Mouse (Mus musculus) stomach, embryonic 16.5 days (tissue): ENCODE measurements around the gene Tacc3. TPM values are rescaled to one million over a fixed set of nuclear protein-coding genes. Genes with fewer than 3 reads are reported as not detected.

Experiments
- ATAC-seq: fragments of 200-750 bp; cut with Nextera tagmentation; 2 replicates; pipeline ENCODE4 v1.8.0; 2017; ENCODE audit warnings: moderate number of reproducible peaks, moderate TSS enrichment; ENCODE audit not compliant: insufficient read depth, low FRiP score
- H3K27ac ChIP-seq: fragments of 300-500 bp; sonication (generic); 2 replicates; pipeline ENCODE4 v1.5.1; 2014; ENCODE audit warnings: low read length
- H3K27me3 ChIP-seq: fragments of 300-500 bp; sonication (generic); 2 replicates; pipeline ENCODE4 v1.6.1; 2014; ENCODE audit warnings: low read length, control low read depth, mixed read lengths; ENCODE audit not compliant: control insufficient read depth, insufficient read depth
- H3K36me3 ChIP-seq: fragments of 300-500 bp; sonication (generic); 2 replicates; pipeline ENCODE4 v1.6.1; 2014; ENCODE audit warnings: low read length; ENCODE audit not compliant: control insufficient read depth, insufficient read depth
- H3K4me1 ChIP-seq: fragments of 300-500 bp; sonication (generic); 2 replicates; pipeline ENCODE4 v1.6.1; 2014; ENCODE audit warnings: low read length, control low read depth, mixed read lengths; ENCODE audit not compliant: control insufficient read depth, insufficient read depth
- H3K4me2 ChIP-seq: fragments of 300-500 bp; sonication (generic); 2 replicates; pipeline ENCODE4 v1.6.1; 2014; ENCODE audit warnings: low read depth, low read length, mixed read lengths
- H3K4me3 ChIP-seq: fragments of 300-500 bp; sonication (generic); replicated peaks from 2 replicates; pipeline ENCODE4 v1.5.1; 2014; ENCODE audit warnings: mild to moderate bottlenecking, low read length
- H3K9ac ChIP-seq: fragments of 300-500 bp; sonication (generic); 2 replicates; pipeline ENCODE4 v1.6.1; 2014; ENCODE audit warnings: low read length
- H3K9me3 ChIP-seq: fragments of 300-500 bp; sonication (generic); replicated peaks from 2 replicates; pipeline ENCODE4 v1.6.1; 2016; ENCODE audit warnings: low read length, control low read depth; ENCODE audit not compliant: control insufficient read depth
- WGBS: fragments of 180-500 bp; shearing (Covaris S2); extraction: QIAGEN DNeasy Blood & Tissue Kit; methylation state at CpG from one replicate; pipeline ENCODE4 v1.1.7; 2014; 5-methylcytosine and 5-hydroxymethylcytosine counted together
- polyA plus RNA-seq: library from polyadenylated mRNA; unstranded; fragments of >200 nt; fragmentation: Nextera tagmentation; extraction: Ambion mirVana; gene quantifications from 2 replicates; pipeline ENCODE4 v1.2.1, GENCODE M21; 2015

Tacc3 gene
- polyA plus RNA-seq, 1 experiment from 2014 or later = 145 TPM

GRCm38 (mm10) chr5:33651541-33651920, 6.4 kb upstream of the Tacc3 start:
- peak overlapping the region; percentile 87 for H3K4me3 ChIP-seq
- under 1% methylated on average over 11 of the region's 11 CpGs for WGBS
- no peak for ATAC-seq

GRCm38 (mm10) chr5:33651921-33652782, 5.8 kb upstream of the Tacc3 start, which contains the start of gene Slbp:
TSS of gene Slbp (minus strand) at chr5:33652574.
- Histone ChIP-seq H3K4me1 (peaks cover 35% of the 10 kb centered on the region), H3K36me3 (peaks cover 8% of the 10 kb centered on the region)
- under 1% methylated on average over 82 of the region's 82 CpGs for WGBS

More at GRCm38 (mm10) chr5:33651541-33651920, 6.4 kb upstream of the Tacc3 start:
- H3K36me3 ChIP-seq = peaks cover 11% of the 10 kb centered on the region
- peak overlapping the region; percentile 89 for H3K4me2 ChIP-seq
- peaks cover 29% of the 10 kb centered on the region for H3K4me1 ChIP-seq
- H3K9me3 ChIP-seq = no peaks in the 10 kb centered on the region
- peak overlapping the region; percentile 97 for H3K27ac ChIP-seq
- H3K9ac ChIP-seq = peak overlapping the region; percentile 90
- no peaks in the 10 kb centered on the region for H3K27me3 ChIP-seq

GRCm38 (mm10) chr5:33652783-33653173, 5.2 kb upstream of the Tacc3 start:
- WGBS = 2% methylated on average over 9 of the region's 9 CpGs
- no peaks in the 10 kb centered on the region for H3K9me3 ChIP-seq
- peak overlapping the region; percentile 79 for H3K27ac ChIP-seq
- peaks cover 2% of the 10 kb centered on the region; the same call in 1 of the 2 replicates for H3K36me3 ChIP-seq
- H3K9ac ChIP-seq = peak overlapping the region; percentile 64
- peaks cover 35% of the 10 kb centered on the region for H3K4me1 ChIP-seq
- peak; percentile 5; the same call in 1 of the 2 replicates for ATAC-seq
- peak overlapping the region; percentile 87 for H3K4me3 ChIP-seq
- H3K27me3 ChIP-seq = no peaks in the 10 kb centered on the region
- H3K4me2 ChIP-seq = peak overlapping the region; percentile 89

More at GRCm38 (mm10) chr5:33651921-33652782, 5.8 kb upstream of the Tacc3 start, which contains the start of gene Slbp:
- Histone ChIP-seq H3K27ac (peak within 1 kb of the TSS; percentile 97), H3K27me3 (no peaks in the 10 kb centered on the region), H3K4me2 (peak within 1 kb of the TSS; percentile 89), H3K4me3 (peak within 1 kb of the TSS; percentile 87), H3K9ac (peak within 1 kb of the TSS; percentile 90), H3K9me3 (no peaks in the 10 kb centered on the region)
- ATAC-seq = peak; percentile 96

- Histone ChIP-seq H3K9me3 (no peaks in the 10 kb centered on the region), H3K4me1 (peaks cover 43% of the 10 kb centered on the region), H3K27ac (no peak overlapping the region), H3K9ac (no peak overlapping the region), H3K36me3 (no peaks in the 10 kb centered on the region; the same call in 1 of the 2 replicates), H3K27me3 (no peaks in the 10 kb centered on the region), H3K4me3 (no peak overlapping the region), H3K4me2 (no peak overlapping the region)
- ATAC-seq = no peak
- 92% methylated on average over 13 of the region's 13 CpGs for WGBS
Measured at GRCm38 (mm10) chr5:33654424-33654823, 3.5 kb upstream of the Tacc3 start.

GRCm38 (mm10) chr5:33655251-33655840, 2.6 kb upstream of the Tacc3 start:
- H3K4me2 ChIP-seq = no peak overlapping the region
- no peak overlapping the region for H3K27ac ChIP-seq
- H3K9ac ChIP-seq = 0 out of 2 replicates have a peak overlapping the region, but pooled peaks have one; percentile 18
- peaks cover 38% of the 10 kb centered on the region for H3K4me1 ChIP-seq
- H3K4me3 ChIP-seq = no peak overlapping the region
- no peaks in the 10 kb centered on the region; the same call in 1 of the 2 replicates for H3K36me3 ChIP-seq
- WGBS = 91% methylated on average over 10 of the region's 10 CpGs
- H3K27me3 ChIP-seq = no peaks in the 10 kb centered on the region
- no peaks in the 10 kb centered on the region for H3K9me3 ChIP-seq
- ATAC-seq = no peak

GRCm38 (mm10) chr5:33656739-33657138, 1.2 kb upstream of the Tacc3 start:
- Histone ChIP-seq H3K4me1 (peaks cover 28% of the 10 kb centered on the region), H3K4me2 (peak overlapping the region; percentile 94), H3K9ac (peak overlapping the region; percentile 87), H3K27me3 (no peaks in the 10 kb centered on the region), H3K9me3 (no peaks in the 10 kb centered on the region), H3K27ac (peak overlapping the region; percentile 84), H3K4me3 (peak overlapping the region; percentile 86), H3K36me3 (no peaks in the 10 kb centered on the region; the same call in 1 of the 2 replicates)
- 19% methylated on average over 1 of the region's 1 CpGs for WGBS
- ATAC-seq = no peak

GRCm38 (mm10) chr5:33657251-33657786, 609 bp upstream of the Tacc3 start:
- under 1% methylated on average over 32 of the region's 32 CpGs for WGBS
- H3K4me2 ChIP-seq = peak overlapping the region; percentile 94
- H3K27me3 ChIP-seq = no peaks in the 10 kb centered on the region
- H3K9ac ChIP-seq = peak overlapping the region; percentile 87
- H3K4me3 ChIP-seq = peak overlapping the region; percentile 86
- no peaks in the 10 kb centered on the region for H3K9me3 ChIP-seq
- peak overlapping the region; percentile 84 for H3K27ac ChIP-seq
- peak; percentile 23 for ATAC-seq
- peaks cover 28% of the 10 kb centered on the region for H3K4me1 ChIP-seq
- H3K36me3 ChIP-seq = no peaks in the 10 kb centered on the region; the same call in 1 of the 2 replicates

GRCm38 (mm10) chr5:33658664-33659050, 729 bp downstream of the Tacc3 start:
- peaks cover 25% of the 10 kb centered on the region for H3K4me1 ChIP-seq
- H3K27ac ChIP-seq = peak overlapping the region; percentile 79
- H3K27me3 ChIP-seq = no peaks in the 10 kb centered on the region
- ATAC-seq = 0 out of 2 replicates have a peak, but pooled peaks have one; percentile 0
- under 1% methylated on average over 26 of the region's 26 CpGs for WGBS
- peak overlapping the region; percentile 81 for H3K4me2 ChIP-seq
- no peaks in the 10 kb centered on the region; the same call in 1 of the 2 replicates for H3K36me3 ChIP-seq
- peak overlapping the region; percentile 86 for H3K4me3 ChIP-seq
- H3K9ac ChIP-seq = peak overlapping the region; percentile 88
- H3K9me3 ChIP-seq = no peaks in the 10 kb centered on the region
